In the genomic region with DNA sequence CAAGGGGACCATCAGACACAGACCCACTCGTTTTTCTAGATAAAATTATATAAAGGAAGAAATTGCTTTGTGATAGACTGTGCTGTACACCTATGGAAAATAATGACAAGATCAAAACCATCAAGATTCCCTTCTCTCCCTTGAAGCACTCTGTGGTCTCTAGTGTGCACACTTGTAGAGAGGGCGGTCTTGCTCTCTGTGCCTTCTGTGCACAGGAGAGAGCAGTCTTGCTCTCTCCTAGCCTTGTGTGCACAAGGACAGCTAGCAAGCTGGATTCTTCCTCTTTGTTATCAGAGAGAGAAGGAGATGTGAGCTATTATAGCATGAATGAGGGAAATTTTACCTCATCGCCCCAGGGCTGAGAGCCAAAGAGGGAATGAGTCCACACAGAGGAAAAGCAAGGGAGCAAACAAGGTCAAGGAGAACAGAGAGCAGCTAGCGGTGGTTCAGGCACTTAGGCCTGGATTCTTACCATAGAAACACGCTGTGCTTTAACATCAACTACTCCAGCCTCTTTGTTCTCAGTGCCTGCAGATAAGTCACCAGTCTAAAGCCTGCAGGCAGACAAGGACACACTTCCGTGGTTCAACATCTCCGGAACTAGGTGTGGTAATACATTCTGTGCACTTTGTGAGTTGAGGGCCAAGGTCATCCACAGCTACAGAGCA, we compare ENCODE assay signal across 13 mouse cellular contexts.
A peak's percentile ranks its signal among the peaks of the same experiment; 100 is the strongest.
DNase-seq lines count a peak whose midpoint lies in the region; ATAC-seq and TF ChIP-seq lines count a peak whose summit lies in the region.
"Had no signal": no experiment of that assay in that cellular context is flagged by ENCODE, and none has a peak within 500 bp of the region (broad histone marks: within the 10 kb centered on the region; RNA-seq: fewer than 3 reads in every experiment).

No protein-coding gene starts in this region.

- H3K9ac ChIP-seq in hindbrain, embryonic 15.5 days: no peak overlapping the region
- H3K9ac ChIP-seq in hindbrain, embryonic 11.5 days (ENCODE audit: low read depth, low read length): no peak overlapping the region
- no peak overlapping the region for H3K9ac ChIP-seq in ES-Bruce4 (ENCODE audit: low read depth, poor library complexity, severe bottlenecking)
- H3K9ac ChIP-seq in heart, postnatal 0 days (replicated peaks; ENCODE audit: low read depth, low read length): no peak overlapping the region
- H3K9ac ChIP-seq: limb, embryonic 12.5 days had no signal

- no peaks in the 10 kb centered on the region for H3K36me3 ChIP-seq in hindbrain, embryonic 15.5 days
- H3K36me3 ChIP-seq in hindbrain, embryonic 11.5 days (ENCODE audit: control insufficient read depth, insufficient read depth, low read length): no peaks in the 10 kb centered on the region
- no peaks in the 10 kb centered on the region for H3K36me3 ChIP-seq in ES-Bruce4 (ENCODE audit: control insufficient read depth, insufficient read depth, low read length, poor library complexity, severe bottlenecking)
- H3K36me3 ChIP-seq in heart, postnatal 0 days (replicated peaks; ENCODE audit: control insufficient read depth, insufficient read depth, low read length): no peaks in the 10 kb centered on the region
- H3K36me3 ChIP-seq: limb, embryonic 12.5 days had no signal

- TF ChIP-seq EP300 in ES-Bruce4 (IDR thresholded peaks at IDR 0.05; ENCODE audit: insufficient read depth, low read depth, low read length): peak; percentile 62; the same call in 1 of the 2 replicates
- no peak for TF ChIP-seq EP300 in heart, postnatal 0 days (IDR thresholded peaks at IDR 0.05; ENCODE audit: low read depth)

- no peaks in the 10 kb centered on the region for H3K27me3 ChIP-seq in hindbrain, embryonic 15.5 days
- H3K27me3 ChIP-seq in hindbrain, embryonic 11.5 days (ENCODE audit: control insufficient read depth, insufficient read depth, low read length): no peaks in the 10 kb centered on the region
- H3K27me3 ChIP-seq in ES-Bruce4 (ENCODE audit: control insufficient read depth, insufficient read depth, low read length, poor library complexity, severe bottlenecking): no peaks in the 10 kb centered on the region
- H3K27me3 ChIP-seq in heart, postnatal 0 days (ENCODE audit: control insufficient read depth, insufficient read depth, low read length): no peaks in the 10 kb centered on the region
- H3K27me3 ChIP-seq: limb, embryonic 12.5 days; megakaryocyte, embryonic 14.5 days had no signal

- H3K4me3 ChIP-seq in hindbrain, embryonic 15.5 days: no peak overlapping the region
- H3K4me3 ChIP-seq in hindbrain, embryonic 11.5 days (ENCODE audit: low read depth, low read length): no peak overlapping the region
- H3K4me3 ChIP-seq in ES-Bruce4 (ENCODE audit: low read depth, low read length): no peak overlapping the region
- no peak overlapping the region for H3K4me3 ChIP-seq in heart, postnatal 0 days (ENCODE audit: low read depth, low read length)
- H3K4me3 ChIP-seq: limb, embryonic 12.5 days; megakaryocyte, embryonic 14.5 days had no signal

- no peaks in the 10 kb centered on the region for H3K9me3 ChIP-seq in hindbrain, embryonic 15.5 days
- no peaks in the 10 kb centered on the region for H3K9me3 ChIP-seq in hindbrain, embryonic 11.5 days (ENCODE audit: control insufficient read depth, low read length)
- no peaks in the 10 kb centered on the region; the same call in none of the 2 replicates for H3K9me3 ChIP-seq in ES-Bruce4 (replicated peaks; ENCODE audit: control insufficient read depth, insufficient read depth, low read length, poor library complexity, severe bottlenecking)
- no peaks in the 10 kb centered on the region for H3K9me3 ChIP-seq in heart, postnatal 0 days (replicated peaks; ENCODE audit: control insufficient read depth, low read length)
- H3K9me3 ChIP-seq: limb, embryonic 12.5 days had no signal

- ATAC-seq in hindbrain, embryonic 15.5 days (ENCODE audit: low FRiP score, low read depth): peak; percentile 63; the same call in 1 of the 2 replicates
- no peak for ATAC-seq in hindbrain, embryonic 11.5 days (ENCODE audit: low FRiP score)
- ATAC-seq in heart, postnatal 0 days (ENCODE audit: insufficient read depth, low read depth): peak; percentile 87
- ATAC-seq: activated CD4-positive, CD25-positive, alpha-beta regulatory T cell, adult 4 months; CD4-positive, CD25-positive, alpha-beta regulatory T cell, adult 4 months had no signal

- TF ChIP-seq CTCF in ES-Bruce4 (IDR thresholded peaks at IDR 0.05; ENCODE audit: low read depth, low read length): no peak
- no peak for TF ChIP-seq CTCF in heart, postnatal 0 days (IDR thresholded peaks at IDR 0.05; ENCODE audit: low read depth)

- 71% methylated on average over 7 of the region's 7 CpGs for WGBS in hindbrain, embryonic 15.5 days
- WGBS in hindbrain, embryonic 11.5 days: 83% methylated on average over 7 of the region's 7 CpGs
- 40% methylated on average over 7 of the region's 7 CpGs for WGBS in heart, postnatal 0 days

- H3K4me2 ChIP-seq in hindbrain, embryonic 15.5 days: no peak overlapping the region
- no peak overlapping the region for H3K4me2 ChIP-seq in hindbrain, embryonic 11.5 days (replicated peaks; ENCODE audit: low read depth, low read length)
- H3K4me2 ChIP-seq in heart, postnatal 0 days (ENCODE audit: low read depth, low read length): no peak overlapping the region
- H3K4me2 ChIP-seq: limb, embryonic 12.5 days had no signal

- peak overlapping the region; percentile 31; the same call in 1 of the 2 replicates for H3K27ac ChIP-seq in hindbrain, embryonic 15.5 days (replicated peaks)
- no peak overlapping the region for H3K27ac ChIP-seq in hindbrain, embryonic 11.5 days (ENCODE audit: low read depth, low read length)
- H3K27ac ChIP-seq in ES-Bruce4 (ENCODE audit: insufficient read depth, low read length): no peak overlapping the region
- peak overlapping the region; percentile 12 for H3K27ac ChIP-seq in heart, postnatal 0 days (ENCODE audit: low read depth)
- H3K27ac ChIP-seq: limb, embryonic 12.5 days had no signal

- DNase-seq in hindbrain, embryonic 11.5 days (ENCODE audit: low spot score): no peak
- peak; percentile 56 for DNase-seq in adrenal gland, postnatal 14 days
- peak; percentile 55 for DNase-seq in heart, postnatal 0 days (ENCODE audit: low spot score)
- DNase-seq in adipocyte (ENCODE audit: low spot score): no peak
- DNase-seq in cerebellum, adult 11 months: no peak
- no peak for DNase-seq in cerebellum, adult 9-11 months
- DNase-seq: right cerebral cortex, adult 18-20 months had no signal

- 0 out of 2 replicates have a peak, but pooled peaks cover 4% of the 10 kb centered on the region for H3K4me1 ChIP-seq in hindbrain, embryonic 15.5 days (replicated peaks)
- no peaks in the 10 kb centered on the region for H3K4me1 ChIP-seq in hindbrain, embryonic 11.5 days (replicated peaks; ENCODE audit: control insufficient read depth, insufficient read depth, low read length)
- no peaks in the 10 kb centered on the region for H3K4me1 ChIP-seq in ES-Bruce4 (ENCODE audit: control insufficient read depth, insufficient read depth, low read length)
- no peaks in the 10 kb centered on the region for H3K4me1 ChIP-seq in heart, postnatal 0 days (ENCODE audit: control insufficient read depth, insufficient read depth)
- H3K4me1 ChIP-seq: megakaryocyte, embryonic 14.5 days had no signal

- no peak for TF ChIP-seq POLR2A in ES-Bruce4 (IDR thresholded peaks at IDR 0.05; ENCODE audit: insufficient read depth, low read length)

Comparison
In these comparisons a context has a peak if more than half of its experiments do, and no peak if none do; other contexts are left out.
1. H3K27ac ChIP-seq: peak in hindbrain, embryonic 15.5 days (single experiment) and heart, postnatal 0 days (single experiment); none in hindbrain, embryonic 11.5 days (single experiment) and ES-Bruce4 (single experiment).
2. DNase-seq: peak in adrenal gland, postnatal 14 days (single experiment) and heart, postnatal 0 days (single experiment); none in hindbrain, embryonic 11.5 days (single experiment), adipocyte (single experiment), cerebellum, adult 11 months (single experiment) and cerebellum, adult 9-11 months (single experiment).